Mouse (Mus musculus): ENCODE measurements around the gene Sorcs3.

Sorcs3 gene

DNA sequence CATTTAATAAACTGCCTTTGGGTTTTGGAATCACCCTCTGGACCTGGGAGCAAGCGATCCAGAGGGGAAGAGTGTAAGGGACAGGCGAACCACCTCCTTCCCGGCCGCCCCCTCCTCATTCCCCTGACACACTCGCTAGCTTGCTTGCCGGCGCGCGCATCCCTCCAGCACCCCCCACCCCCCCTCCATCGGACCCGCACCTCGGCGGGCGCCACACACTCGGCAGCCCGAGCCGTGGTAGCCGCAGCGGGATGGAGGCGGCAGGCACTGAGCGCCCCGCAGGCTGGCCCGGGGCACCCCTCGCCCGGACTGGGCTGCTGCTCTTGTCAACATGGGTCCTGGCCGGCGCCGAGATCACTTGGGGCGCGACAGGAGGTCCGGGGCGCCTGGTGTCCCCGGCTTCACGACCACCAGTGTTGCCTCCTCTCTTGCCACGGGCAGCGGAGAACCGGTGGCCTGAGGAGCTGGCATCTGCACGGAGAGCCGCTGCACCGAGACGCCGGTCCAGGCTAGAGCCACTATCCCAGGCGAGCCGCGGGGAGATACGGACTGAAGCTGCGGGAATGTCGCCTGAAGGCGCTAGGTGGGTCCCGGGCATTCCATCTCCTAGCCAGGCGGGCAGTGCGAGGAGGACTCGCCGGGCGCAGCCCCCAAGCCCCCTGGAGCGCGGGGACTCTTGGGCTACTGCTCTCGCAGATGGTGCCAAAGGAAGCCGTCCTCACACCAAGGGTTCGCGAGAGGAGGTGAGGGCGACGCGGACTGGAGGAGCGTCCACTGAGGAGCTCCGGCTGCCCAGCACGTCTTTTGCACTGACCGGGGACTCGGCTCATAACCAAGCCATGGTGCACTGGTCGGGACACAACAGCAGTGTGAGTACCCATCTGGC is at the start of gene Sorcs3:
Gene Sorcs3 (plus strand): TSS at position 97 of the 886 bp plus-strand sequence.
- DNase-seq (ENCODE audit: low read depth, low spot score) = no peak

DNA sequence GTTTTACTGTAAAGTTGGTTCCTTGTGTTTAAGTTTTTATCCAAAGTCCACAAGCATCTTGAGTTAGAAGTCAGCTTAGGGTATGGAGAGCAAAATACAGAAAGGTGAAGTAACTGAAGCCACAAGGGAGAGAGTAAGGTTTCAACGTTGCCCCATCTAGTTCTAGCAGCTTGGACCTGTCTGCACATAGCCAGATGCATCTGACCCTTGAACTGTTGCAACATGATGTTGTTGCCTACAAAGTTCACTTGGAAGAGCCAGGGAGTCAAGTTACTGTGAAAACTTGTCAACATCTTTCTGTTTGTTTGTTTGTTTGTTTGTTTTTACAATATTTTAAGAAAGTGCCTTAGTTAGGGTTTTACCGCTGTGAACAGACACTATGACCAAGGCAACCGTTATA is 40.5 kb upstream of the Sorcs3 start:
- no peak for DNase-seq (ENCODE audit: low read depth, low spot score)

DNA sequence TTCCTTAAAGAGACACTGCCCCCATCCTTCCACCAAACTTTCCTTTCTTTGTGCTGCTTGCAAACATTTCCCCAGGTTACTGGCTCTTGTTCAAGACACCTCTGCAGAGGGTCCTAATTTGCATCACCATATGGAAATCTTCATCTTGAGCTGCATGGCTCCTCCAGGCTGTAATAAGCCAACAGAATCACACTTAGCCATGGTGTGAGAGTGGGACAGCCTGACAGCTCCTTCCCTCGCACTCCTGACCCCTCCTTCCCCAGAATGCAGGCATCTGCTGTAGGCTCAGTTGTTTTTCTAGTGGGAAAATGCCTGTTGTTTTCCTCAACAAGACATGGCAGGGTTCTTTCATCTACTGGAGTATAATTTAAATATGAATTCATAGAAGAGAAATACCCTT is 38.7 kb upstream of the Sorcs3 start:
- DNase-seq (ENCODE audit: low read depth, low spot score) = no peak

DNA sequence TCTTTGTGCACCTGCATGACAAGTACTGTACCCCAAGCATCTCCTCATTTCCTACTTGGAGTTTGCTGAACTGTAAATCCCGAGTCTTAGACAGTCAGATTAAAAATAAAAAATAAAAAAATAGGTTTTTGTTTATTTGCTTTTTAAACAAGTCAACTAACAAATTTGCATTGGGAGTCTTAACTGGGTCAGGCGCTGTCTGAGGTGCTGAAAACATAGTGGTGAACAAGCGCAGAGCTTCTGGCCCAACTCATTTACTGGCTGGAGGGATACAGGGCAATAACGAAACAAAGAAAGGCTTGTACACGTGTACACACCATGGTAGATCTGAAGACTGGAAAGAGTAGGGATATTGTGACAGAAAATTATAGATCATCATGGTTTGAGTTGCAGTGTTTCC is 37.5 kb upstream of the Sorcs3 start:
- no peak for DNase-seq (ENCODE audit: low read depth, low spot score)

DNA sequence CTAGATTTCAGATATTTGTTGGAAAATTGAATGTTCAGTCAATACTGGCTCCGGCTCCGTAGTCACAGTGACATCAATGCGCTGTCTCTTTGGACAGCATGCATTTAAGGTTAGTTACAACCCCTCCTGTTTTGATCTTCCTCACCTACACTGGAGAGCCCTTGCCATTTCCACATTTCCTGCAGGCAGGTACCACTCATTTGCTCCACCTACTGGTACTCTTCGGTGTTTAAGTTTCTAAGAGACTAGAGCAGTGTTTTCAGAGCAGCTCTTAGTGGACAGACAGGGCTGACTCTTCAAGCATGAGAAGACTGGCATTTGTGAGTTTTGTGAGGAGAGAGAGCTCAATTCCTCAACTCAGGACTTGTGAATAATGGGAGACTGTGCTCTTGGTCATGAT is 31.1 kb upstream of the Sorcs3 start:
- no peak for DNase-seq (ENCODE audit: low read depth, low spot score)

DNA sequence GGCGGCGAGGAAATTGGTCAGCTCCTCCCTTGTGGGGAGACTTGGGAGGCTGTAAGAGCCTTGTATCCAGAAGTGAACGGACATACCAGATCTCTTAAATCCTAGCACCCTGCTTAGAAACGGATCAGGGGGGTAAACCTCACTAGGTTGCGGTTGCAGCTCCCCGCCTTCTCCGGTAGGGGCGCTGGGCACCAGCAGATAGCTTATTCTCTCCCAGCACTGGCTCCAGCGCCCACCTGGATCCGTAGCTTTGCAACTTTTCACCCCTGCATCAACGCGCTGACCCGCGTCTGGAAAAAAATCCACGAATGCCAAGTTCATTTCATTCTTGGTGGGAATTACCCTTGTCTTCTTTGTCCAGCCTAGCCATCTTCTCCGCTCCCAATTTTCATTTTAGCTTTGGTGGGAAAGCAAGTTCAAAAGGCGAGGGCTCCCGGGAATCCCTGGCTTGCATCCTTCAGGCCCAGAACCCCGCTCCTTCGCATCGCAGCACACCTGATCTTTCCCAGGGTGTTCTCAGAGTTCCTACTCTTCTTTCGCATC is 1.8 kb upstream of the Sorcs3 start:
- DNase-seq (ENCODE audit: low read depth, low spot score) = no peak

DNA sequence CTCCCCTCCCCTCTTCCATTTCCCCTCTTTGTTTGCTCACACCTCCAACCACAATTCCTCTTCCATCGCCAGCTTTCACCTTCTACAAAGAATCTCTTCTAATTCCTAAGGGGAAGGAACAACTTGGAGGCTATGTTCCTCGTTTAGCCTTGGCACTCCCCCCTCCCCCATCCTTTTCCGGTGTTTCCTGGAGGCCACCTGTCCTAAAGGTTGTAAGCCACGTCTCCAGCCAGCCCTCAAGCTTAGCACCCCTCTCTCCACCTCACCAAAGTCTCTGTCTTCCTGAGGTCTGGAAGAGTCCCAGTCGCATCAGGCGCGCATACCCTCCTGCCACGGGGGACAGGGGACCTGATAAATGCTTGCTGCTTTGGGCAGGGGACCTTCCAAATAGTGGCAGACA is 1.3 kb upstream of the Sorcs3 start:
- no peak for DNase-seq (ENCODE audit: low read depth, low spot score)

DNA sequence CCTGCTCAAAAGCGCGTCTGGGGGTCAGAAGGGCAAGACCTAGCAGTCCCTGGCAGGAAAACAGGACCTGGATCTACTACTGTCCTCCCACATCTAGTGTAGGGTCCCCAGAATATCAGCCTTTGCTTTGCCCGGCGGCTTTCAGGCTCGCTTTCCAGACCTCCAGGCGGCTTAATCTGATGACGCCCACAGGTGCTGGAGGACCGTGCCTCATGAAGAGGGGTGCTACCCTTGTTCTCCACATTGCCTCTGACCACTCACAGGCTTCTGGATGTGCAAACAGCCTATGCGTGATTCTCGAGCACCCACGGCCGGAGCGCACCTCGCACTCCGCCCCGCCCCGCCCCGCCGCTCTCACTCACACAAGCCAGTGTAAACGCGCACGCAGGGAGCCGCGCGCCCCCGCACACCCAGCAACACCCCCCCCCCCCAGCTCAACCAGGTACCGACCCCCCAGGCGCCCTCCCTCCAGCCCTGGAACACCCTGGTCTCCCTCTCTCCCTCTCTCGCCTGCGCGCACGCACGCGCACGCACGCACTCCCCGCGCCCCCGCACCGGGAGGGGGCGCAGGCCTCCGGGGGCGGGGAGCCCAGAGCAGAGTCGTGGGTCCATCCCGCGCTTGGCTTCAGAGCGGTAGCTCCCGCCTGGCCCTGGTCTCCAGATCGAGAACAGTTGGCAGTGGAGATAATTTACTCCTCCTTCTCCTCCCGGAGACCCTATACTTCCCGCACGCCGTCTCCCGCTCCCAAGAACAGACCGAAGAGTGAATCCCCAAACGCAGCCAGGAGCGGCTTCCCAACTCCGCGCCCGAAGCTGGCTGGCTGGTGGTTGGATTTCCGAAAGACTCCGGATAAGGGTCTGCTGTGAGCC is 698 bp upstream of the Sorcs3 start:
- DNase-seq (ENCODE audit: low read depth, low spot score) = no peak

DNA sequence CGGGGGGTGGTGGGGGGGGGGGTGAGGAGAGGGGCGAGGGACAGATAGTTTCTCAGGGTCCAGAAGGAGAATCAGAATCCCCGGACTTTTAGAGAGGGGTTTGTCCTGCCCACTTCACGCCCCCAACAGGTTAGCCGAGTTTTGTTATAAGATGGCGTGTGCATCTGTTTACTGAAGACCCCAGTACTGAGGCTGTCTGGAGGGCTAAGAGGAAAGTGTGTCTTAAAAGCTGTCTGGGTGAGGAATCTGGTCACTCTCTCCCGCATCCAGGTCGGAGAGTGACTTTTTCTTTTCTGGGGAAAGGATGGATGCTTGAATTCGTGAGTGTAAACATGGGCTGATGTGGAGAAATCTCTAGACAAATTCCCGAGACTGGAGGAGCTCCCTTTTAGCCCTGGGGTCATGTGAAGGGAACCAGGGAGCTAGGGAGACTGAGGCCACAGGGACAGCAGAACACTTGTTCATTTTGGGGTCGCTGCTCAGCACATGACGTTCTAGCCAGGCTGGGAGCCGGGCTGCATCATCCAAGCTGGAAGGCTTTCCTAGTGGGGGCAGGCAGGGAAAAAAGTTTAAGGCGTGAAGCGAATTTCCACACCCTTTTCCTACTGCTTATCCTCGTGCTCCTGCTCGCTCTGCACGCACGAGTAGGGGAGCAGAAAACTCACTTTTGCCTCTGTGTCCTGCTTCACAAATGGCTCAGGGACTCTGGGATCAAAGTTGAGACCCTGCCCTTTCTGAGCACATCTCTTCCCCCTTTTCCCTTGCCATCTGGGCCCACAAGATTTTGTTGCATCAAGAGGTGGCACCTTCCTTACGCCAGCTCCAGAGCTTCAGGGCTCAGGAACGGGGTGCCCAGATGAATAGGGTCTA is 1.3 kb downstream of the Sorcs3 start:
- no peak for DNase-seq (ENCODE audit: low read depth, low spot score)

DNA sequence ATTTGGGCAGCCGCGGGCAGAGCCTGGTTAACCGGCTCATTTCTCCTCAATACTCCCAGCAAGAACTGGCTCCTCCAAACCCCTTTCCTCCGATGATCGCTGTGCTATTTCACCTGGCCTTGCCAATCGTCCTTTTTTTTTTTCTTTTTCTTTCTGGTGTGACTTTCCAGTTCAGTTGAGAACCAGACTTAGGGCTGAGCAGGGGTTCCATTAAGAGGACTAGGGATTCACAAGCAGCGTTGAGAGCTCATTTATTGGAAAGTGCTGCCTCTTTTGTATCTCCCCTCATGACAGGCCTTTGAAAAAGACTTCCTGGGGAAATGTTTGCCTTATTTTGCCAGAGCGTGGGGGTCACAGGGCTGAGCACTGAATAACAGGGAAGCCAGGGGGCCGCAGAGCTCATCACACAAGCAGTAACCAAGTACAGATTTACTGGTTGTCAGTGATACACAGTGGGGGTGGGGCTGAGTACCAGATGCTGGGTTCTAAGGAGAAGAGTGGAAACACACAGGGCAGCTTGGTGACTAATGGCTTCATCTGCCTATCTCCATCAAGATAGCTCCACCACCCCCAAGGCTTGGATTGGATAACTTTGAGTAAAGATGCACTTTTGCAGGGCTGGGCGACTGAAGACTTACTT is 2.0 kb downstream of the Sorcs3 start:
- DNase-seq (ENCODE audit: low read depth, low spot score) = no peak

DNA sequence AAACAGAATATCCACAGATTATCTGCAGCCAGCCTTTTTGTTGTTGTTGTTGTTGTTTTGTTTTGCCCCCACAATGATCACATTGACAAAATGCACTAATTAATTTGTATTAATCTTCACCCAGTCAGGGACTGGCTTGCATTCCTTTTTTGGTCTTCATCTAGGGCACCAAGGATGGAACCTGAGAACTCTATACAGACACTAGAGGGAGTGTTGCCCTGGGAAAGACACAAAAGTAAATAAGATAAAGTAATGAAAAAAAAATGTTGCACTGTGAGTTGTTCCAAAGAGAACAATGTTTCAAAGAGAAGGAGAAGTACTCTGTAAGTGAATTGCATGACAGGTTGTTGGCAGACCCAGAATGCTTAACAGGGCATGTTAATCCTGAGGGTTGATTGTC is 9.6 kb downstream of the Sorcs3 start:
- DNase-seq (ENCODE audit: low read depth, low spot score) = no peak

DNA sequence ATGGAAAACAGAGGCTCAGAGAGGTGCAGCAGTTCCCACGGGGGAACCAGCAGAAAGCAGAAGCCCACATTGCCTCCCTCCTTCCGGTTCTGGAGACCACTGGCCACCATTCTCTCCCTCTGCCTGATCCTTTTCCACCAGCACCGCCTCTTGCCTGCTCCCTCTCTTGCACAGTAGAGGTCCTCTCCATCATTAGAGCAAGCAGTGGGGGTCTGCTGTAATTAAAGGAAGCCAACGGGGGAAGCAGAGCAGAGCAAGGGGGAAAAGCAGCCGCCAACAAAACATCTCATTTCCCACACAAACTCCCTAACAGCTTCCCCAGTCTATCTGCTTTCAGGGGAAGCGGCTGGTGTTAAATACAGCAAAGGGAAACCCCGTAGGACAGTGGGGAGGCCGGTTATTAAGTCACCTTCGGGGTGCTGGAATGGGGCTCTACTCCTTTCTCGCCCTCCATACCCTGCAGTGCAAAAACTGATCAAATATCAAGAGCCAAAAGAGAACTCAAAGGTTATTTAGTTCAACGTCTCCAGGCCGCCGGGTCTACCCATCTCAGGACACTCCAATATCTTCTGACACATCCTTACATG is 32.1 kb downstream of the Sorcs3 start:
- no peak for DNase-seq (ENCODE audit: low read depth, low spot score)

DNA sequence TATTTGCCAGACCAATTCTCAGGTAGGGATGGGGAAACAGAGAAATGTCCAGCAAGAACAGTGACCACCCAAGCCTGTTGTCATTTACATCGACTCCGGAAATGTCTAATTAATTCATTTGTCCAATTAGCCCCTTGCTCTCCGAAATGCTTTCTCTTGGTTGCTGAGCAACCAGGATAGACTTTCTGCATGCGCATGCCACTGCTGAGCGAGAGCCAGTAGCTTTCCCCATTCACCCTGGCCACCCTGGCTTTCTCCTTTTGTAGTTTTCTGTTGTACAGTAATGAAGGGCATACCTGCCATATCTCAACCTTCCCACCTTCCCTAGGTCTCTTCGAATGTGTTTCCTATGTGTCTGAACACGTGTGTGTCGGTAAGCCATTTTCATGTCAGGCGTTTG is 32.6 kb downstream of the Sorcs3 start:
- DNase-seq (ENCODE audit: low read depth, low spot score) = no peak

DNA sequence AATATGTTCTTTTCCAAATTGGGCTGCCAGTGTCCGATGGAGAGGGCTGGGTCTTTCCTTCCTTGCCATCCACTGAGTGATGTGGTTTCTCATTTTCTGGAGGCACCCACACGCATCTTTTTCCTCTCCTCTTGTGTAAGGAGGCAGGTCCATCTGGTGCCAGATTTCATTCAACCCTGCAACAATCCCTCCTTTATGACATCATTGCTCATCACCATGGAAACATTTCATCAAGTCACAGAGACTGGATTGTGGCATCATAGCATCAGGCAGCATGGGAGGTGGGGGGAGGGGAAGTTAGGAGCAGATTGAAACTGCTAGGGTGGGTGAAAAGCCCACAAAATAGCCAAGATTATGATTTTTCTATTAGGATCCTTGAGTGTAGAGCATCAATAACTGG is 35.1 kb downstream of the Sorcs3 start:
- no peak for DNase-seq (ENCODE audit: low read depth, low spot score)

DNA sequence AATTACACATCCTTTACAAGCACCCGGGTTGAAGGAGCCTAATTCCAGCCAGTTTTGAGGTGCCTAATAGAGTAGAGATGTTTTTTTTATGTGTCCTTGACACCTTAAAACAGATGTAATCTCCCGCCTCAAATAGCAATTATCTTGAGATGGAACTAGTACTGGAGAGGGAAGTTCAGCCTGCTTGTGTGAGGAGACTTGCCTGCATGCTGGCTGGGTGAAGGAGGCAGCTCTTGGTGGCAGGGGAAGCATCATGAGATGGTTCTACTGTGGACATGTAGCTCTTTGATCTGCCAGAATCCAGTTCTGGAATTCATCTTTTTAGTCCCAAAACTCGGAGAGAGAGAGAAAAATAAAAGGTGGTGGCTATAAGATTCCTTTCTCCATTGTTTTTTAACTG is 38.2 kb downstream of the Sorcs3 start:
- DNase-seq (ENCODE audit: low read depth, low spot score) = no peak

DNA sequence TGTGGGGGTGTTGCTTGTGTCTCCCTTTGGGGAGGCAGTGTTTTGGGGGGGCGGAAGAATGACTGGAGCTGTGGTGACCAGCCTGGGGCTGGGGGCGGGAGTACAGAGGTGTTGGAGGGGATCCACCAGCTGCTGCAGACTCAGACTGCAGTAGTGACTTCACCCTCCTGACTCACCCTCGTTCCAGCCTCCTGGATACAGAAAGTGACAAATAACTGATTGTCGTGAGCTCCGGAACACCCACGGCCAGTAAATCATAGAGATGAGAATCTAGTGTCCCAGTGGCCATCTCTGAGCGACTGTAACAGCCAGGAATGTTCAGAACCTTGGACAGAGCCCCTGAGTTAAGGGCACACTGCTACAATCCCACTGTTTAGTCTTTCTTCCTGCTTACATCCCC is 53.4 kb downstream of the Sorcs3 start:
- no peak for DNase-seq (ENCODE audit: low read depth, low spot score)

DNA sequence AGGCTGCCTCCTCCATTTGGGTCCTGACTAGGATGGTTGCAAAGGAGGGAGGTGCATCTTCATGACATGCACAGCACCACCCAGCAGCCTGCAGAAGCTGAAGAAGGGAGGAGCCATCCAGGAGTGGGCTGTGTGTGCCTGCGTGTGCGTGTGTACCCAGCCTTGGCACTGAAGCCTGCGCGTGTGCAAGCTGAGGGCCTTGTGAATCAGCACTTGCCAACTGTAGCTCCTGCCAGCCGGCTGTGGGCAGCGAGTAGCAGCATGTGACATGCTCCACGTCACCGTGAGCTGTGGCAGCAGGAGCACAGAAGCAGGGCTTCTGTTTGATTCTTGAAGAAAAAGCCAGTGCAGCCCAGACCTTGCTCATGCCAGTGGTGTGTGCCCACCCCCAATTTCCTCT is 54.8 kb downstream of the Sorcs3 start:
- DNase-seq (ENCODE audit: low read depth, low spot score) = no peak

DNA sequence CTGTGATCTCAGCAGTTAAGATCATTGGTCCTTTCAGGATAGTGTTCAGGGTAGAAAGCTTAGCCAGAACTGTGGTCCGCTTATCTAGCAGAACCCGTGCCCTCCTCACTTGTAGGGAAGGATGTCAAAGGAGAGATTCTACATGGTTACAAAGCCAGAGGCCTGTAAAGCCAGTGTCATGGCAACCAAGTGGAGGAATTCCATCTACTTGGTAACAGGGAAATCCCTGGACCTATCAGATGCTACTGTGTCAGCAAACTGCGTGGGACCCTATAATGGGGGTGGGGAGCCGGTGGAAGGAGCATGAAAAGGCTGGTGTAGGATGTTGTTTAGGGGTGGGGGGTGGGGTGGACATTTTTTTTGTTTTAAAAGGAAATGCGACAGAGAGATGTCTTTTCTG is 57.9 kb downstream of the Sorcs3 start:
- DNase-seq (ENCODE audit: low read depth, low spot score) = no peak

DNA sequence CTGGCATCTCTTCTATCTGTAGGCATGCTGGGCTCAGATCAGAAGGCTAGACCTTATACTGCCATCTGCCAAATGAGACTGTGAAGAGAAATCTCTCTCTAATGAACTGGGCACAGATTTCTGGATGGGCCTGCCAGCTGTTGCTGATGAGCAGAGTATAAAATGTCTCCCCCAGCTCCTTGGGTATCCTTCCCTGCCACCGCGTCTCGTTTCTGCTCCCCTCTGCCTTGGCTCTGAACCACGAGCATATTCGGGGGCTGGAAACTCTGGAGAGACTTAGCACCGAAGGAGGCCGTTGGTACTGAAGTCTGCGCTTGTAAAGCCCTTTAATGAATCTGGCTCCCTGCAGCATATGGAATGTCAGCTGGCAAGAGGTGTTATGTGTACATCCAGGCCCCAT is 74.4 kb downstream of the Sorcs3 start:
- no peak for DNase-seq (ENCODE audit: low read depth, low spot score)

DNA sequence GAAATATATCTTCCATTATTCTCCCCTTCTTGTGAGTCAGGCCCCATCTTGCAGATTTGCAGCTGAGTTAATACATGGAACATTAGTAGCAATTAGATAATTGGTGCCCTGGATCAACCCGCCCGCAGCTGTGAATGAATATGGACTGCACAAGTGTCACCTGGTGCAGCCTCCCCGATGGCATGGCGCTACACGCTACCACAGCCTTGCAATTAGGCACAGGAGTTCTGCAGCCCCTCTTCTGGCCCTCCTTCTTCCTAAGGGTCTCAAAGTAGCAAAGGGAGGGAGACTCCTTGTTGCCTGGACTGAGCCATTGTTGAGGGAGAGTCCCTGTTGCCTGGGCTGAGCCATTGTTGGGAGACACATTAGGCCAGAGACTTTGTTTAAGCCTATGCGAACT is 76.4 kb downstream of the Sorcs3 start:
- DNase-seq (ENCODE audit: low read depth, low spot score) = no peak

DNA sequence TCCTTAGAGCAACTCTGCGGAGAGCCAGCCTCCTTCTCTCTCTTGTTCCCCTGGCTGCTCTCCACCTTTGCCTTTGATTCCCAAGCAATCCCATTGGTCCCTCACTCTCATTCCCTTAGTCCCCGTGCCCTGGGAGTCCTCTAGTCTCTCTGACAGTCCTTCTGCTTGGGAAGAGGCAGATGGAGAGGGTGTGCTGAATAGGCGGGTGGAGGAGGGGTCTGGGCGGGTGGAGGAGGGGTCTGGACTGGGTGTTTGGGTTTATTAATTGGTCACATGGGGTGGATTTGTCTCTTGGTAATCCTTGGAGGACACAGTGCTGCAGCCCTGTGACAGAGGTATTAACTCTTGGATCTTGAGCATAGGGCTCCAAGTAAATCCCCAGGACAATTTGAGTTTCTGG is 77.4 kb downstream of the Sorcs3 start:
- DNase-seq (ENCODE audit: low read depth, low spot score) = no peak
